Mouse (Mus musculus) kidney, postnatal 25 days (tissue): ENCODE measurements at regions not wholly inside any gene's neighbourhood (a gene's known extent, or its start where the extent isn't known, plus 50 kb on each side); places are given as distances from the start of the nearest gene placed in this dataset.

Experiments
- DNase-seq, 2 experiments: peaks; one replicate each; pipeline ENCODE4 v3.0.0; 2021; ENCODE audit warnings: mixed read lengths in 2 of 2

- no peak for DNase-seq
These were observed 86.4 kb downstream of the Anapc4 start for GRCm38 (mm10) chr5:52920251-52920650.

- no peak for DNase-seq
These were observed 87.0 kb downstream of the Anapc4 start for GRCm38 (mm10) chr5:52920722-52921264.

- no peak for DNase-seq
These were observed 91.2 kb downstream of the Anapc4 start for GRCm38 (mm10) chr5:52925006-52925405.

- DNase-seq, result no peak
These were observed 95.9 kb downstream of the Anapc4 start for GRCm38 (mm10) chr5:52929690-52930089.

- DNase-seq, result no peak
These were observed 99.5 kb downstream of the Anapc4 start for GRCm38 (mm10) chr5:52933291-52933690.

GRCm38 (mm10) chr5:52937626-52938025, 100.3 kb upstream of the Slc34a2 start:
- no peak for DNase-seq

- DNase-seq, result no peak
These were observed 97.9 kb upstream of the Slc34a2 start for GRCm38 (mm10) chr5:52939994-52940393.

GRCm38 (mm10) chr5:52940645-52941044, 97.2 kb upstream of the Slc34a2 start:
- no peak for DNase-seq

- DNase-seq, result no peak
These were observed 84.0 kb upstream of the Slc34a2 start for GRCm38 (mm10) chr5:52953875-52954274.

- DNase-seq, result no peak
These were observed 83.2 kb upstream of the Slc34a2 start for GRCm38 (mm10) chr5:52954713-52955112.

- no peak for DNase-seq
These were observed 73.7 kb upstream of the Slc34a2 start for GRCm38 (mm10) chr5:52964209-52964608.

GRCm38 (mm10) chr5:52971811-52972210, 66.1 kb upstream of the Slc34a2 start:
- DNase-seq, result no peak

- no peak for DNase-seq
These were observed 64.9 kb upstream of the Slc34a2 start for GRCm38 (mm10) chr5:52973003-52973402.

- DNase-seq, result peak; percentile 50 to 73
These were observed 62.3 kb upstream of the Slc34a2 start for GRCm38 (mm10) chr5:52975557-52976088.

- peak in 1 of 2 experiments; percentile 29 for DNase-seq
These were observed 59.8 kb upstream of the Slc34a2 start for GRCm38 (mm10) chr5:52977826-52978687.

GRCm38 (mm10) chr5:52979458-52979857, 58.4 kb upstream of the Slc34a2 start:
- DNase-seq, result peak; percentile 32 to 69

- DNase-seq, result no peak
These were observed 55.8 kb upstream of the Slc34a2 start for GRCm38 (mm10) chr5:52982056-52982455.

- no peak for DNase-seq
These were observed 55.1 kb upstream of the Slc34a2 start for GRCm38 (mm10) chr5:52982741-52983140.
